Mouse (Mus musculus) midbrain, embryonic 14.5 days (tissue): ENCODE data around the gene Clstn3. TPM values are rescaled to one million over a fixed set of nuclear protein-coding genes. Genes with fewer than 3 reads are reported as not detected.
"Not testable (repeated sequence)": the region's sequence is repeated elsewhere in the genome, so short reads cannot be mapped to it uniquely, and the experiment has no call there.

Source experiments
- ATAC-seq: fragments of 200-750 bp; cut with Nextera tagmentation; 2 replicates; pipeline ENCODE4 v1.8.0; 2017; ENCODE audit warnings: moderate number of reproducible peaks, moderate library complexity; ENCODE audit not compliant: low FRiP score, low TSS enrichment
- DNase-seq: peaks from one replicate; pipeline ENCODE4 v3.0.0-alpha.2; 2015
- H3K27ac ChIP-seq: fragments of 300-500 bp; sonication (generic); replicated peaks from 2 replicates; pipeline ENCODE4 v1.5.1; 2014; ENCODE audit warnings: mild to moderate bottlenecking, low read depth, low read length, moderate library complexity
- H3K27me3 ChIP-seq: fragments of 300-500 bp; sonication (generic); 2 replicates; pipeline ENCODE4 v1.6.1; 2014; ENCODE audit warnings: low read length, control low read depth, mixed read lengths; ENCODE audit not compliant: control insufficient read depth, insufficient read depth
- H3K36me3 ChIP-seq: fragments of 300-500 bp; sonication (generic); 2 replicates; pipeline ENCODE4 v1.6.1; 2014; ENCODE audit warnings: low read length, control low read depth; ENCODE audit not compliant: control insufficient read depth, insufficient read depth
- H3K4me1 ChIP-seq: fragments of 300-500 bp; sonication (generic); 2 replicates; pipeline ENCODE4 v1.6.1; 2014; ENCODE audit warnings: mild to moderate bottlenecking, antibody characterized with exemption, low read length, control low read depth; ENCODE audit not compliant: control insufficient read depth, insufficient read depth
- H3K4me2 ChIP-seq: fragments of 300-500 bp; sonication (generic); 2 replicates; pipeline ENCODE4 v1.6.1; 2014; ENCODE audit warnings: mild to moderate bottlenecking, low read length, moderate library complexity
- H3K4me3 ChIP-seq: fragments of 300-500 bp; sonication (generic); replicated peaks from 2 replicates; pipeline ENCODE4 v1.5.1; 2014; ENCODE audit warnings: low read depth, low read length
- H3K9ac ChIP-seq: fragments of 300-500 bp; sonication (generic); replicated peaks from 2 replicates; pipeline ENCODE4 v1.6.1; 2014; ENCODE audit warnings: mild to moderate bottlenecking, low read length, moderate library complexity
- H3K9me3 ChIP-seq: fragments of 300-500 bp; sonication (generic); 2 replicates; pipeline ENCODE4 v1.6.1; 2016; ENCODE audit warnings: low read length, control low read depth, mixed read lengths; ENCODE audit not compliant: control insufficient read depth
- WGBS: fragments of 180-500 bp; shearing (Covaris S2); extraction: QIAGEN DNeasy Blood & Tissue Kit; methylation state at CpG from one replicate; pipeline ENCODE4 v1.1.7; 2014; 5-methylcytosine and 5-hydroxymethylcytosine counted together
- polyA plus RNA-seq: library from polyadenylated mRNA; unstranded; fragments of >200 nt; fragmentation: Nextera tagmentation; extraction: Ambion mirVana; gene quantifications from 2 replicates; pipeline ENCODE4 v1.2.1, GENCODE M21; 2014

The Clstn3 gene
- 78.0 and 105 TPM in 2 replicates for polyA plus RNA-seq

- H3K36me3 ChIP-seq: peaks cover 15% of the 10 kb centered on the region; the same call in 1 of the 2 replicates
- ATAC-seq (peak; percentile 97), DNase-seq (peak; percentile 97)
- 5% methylated on average over 27 of the region's 27 CpGs for WGBS
- peaks cover 16% of the 10 kb centered on the region for H3K4me1 ChIP-seq
- peak within 1 kb of the TSS; percentile 67 for H3K4me3 ChIP-seq
- H3K4me2 ChIP-seq: peak within 1 kb of the TSS; percentile 78
- H3K9me3 ChIP-seq: no peaks in the 10 kb centered on the region
- H3K27me3 ChIP-seq: no peaks in the 10 kb centered on the region
- H3K27ac ChIP-seq: peak within 1 kb of the TSS; percentile 89
- H3K9ac ChIP-seq: peak within 1 kb of the TSS; percentile 81
These were observed at the start of gene Clstn3 for GRCm38 (mm10) chr6:124464305-124465271. TSS of gene Clstn3 (minus strand) at chr6:124464794.

GRCm38 (mm10) chr6:124512355-124512836 is 47.8 kb upstream of the Clstn3 start, which contains the start of gene C1ra:
TSS of gene C1ra (plus strand) at chr6:124512405.
- no peak for ATAC-seq
- H3K4me1 ChIP-seq: no peaks in the 10 kb centered on the region

GRCm38 (mm10) chr6:124511936-124512335 is 47.3 kb upstream of the Clstn3 start:
- no peak for DNase-seq
- H3K4me1 ChIP-seq: no peaks in the 10 kb centered on the region
- H3K9ac ChIP-seq: no peak overlapping the region
- no peak overlapping the region for H3K4me3 ChIP-seq
- H3K4me2 ChIP-seq: no peak overlapping the region
- H3K36me3 ChIP-seq: no peaks in the 10 kb centered on the region
- no peak overlapping the region for H3K27ac ChIP-seq
- H3K27me3 ChIP-seq: no peaks in the 10 kb centered on the region
- no peaks in the 10 kb centered on the region for H3K9me3 ChIP-seq
- WGBS: 71% methylated on average over 6 of the region's 6 CpGs
- ATAC-seq: no peak

More at GRCm38 (mm10) chr6:124512355-124512836, 47.8 kb upstream of the Clstn3 start, which contains the start of gene C1ra:
- 7% methylated on average over 6 of the region's 6 CpGs for WGBS
- H3K36me3 ChIP-seq: no peaks in the 10 kb centered on the region
- H3K27me3 ChIP-seq: no peaks in the 10 kb centered on the region
- no peak within 1 kb of the TSS for H3K9ac ChIP-seq
- H3K4me3 ChIP-seq: no peak within 1 kb of the TSS
- no peak within 1 kb of the TSS for H3K27ac ChIP-seq
- H3K9me3 ChIP-seq: no peaks in the 10 kb centered on the region
- peak; percentile 70 for DNase-seq
- no peak within 1 kb of the TSS for H3K4me2 ChIP-seq

DNA sequence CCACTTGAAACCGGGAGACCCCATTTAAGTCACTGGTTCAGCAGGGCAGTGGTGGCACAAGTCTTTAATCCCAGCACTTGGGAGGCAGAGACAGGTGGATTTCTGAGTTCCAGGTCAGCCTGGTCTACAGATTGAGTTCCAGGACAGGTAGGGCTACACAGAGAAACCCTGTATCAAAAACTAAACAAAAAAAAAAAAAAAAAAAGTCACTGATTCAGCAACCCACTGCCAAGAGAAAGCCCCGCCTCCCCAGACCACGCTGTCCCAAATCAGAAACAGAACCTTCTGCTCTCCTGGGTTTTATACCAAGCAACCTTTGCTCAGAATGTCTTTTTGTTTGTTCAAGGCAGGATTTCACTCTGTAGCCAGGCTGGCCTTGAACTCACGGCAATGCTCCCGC is 44.6 kb upstream of the Clstn3 start:
- WGBS: 91% methylated on average over 5 of the region's 5 CpGs
- ATAC-seq: not testable (repeated sequence)

DNA sequence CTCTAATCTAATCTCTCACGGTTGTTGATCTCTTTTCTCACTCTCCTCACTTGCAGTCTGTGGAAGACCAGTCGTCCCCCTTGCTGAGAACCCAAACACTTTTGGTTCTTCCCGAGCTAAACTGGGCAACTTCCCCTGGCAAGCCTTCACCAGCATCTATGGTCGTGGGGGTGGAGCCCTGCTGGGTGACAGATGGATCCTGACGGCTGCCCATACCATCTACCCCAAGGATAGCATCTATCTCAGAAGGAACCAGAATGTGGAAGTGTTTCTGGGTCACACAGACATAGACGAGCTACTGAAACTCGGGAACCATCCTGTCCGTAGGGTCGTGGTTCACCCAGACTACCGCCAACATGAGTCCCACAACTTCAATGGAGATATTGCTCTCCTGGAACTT is 43.7 kb upstream of the Clstn3 start:
- DNase-seq: no peak
- Histone ChIP-seq H3K9me3 (no peaks in the 10 kb centered on the region), H3K9ac (no peak overlapping the region), H3K4me2 (no peak overlapping the region), H3K27me3 (no peaks in the 10 kb centered on the region), H3K4me3 (no peak overlapping the region), H3K36me3 (no peaks in the 10 kb centered on the region), H3K4me1 (no peaks in the 10 kb centered on the region), H3K27ac (no peak overlapping the region)
- whole genome bisulfite sequencing: 86% methylated on average over 10 of the region's 10 CpGs
- no peak for ATAC-seq

More for the DNA sequence above, 44.6 kb upstream of the Clstn3 start:
- not testable (repeated sequence) for H3K4me1 ChIP-seq, H3K9ac ChIP-seq, H3K27ac ChIP-seq, H3K27me3 ChIP-seq, H3K9me3 ChIP-seq, H3K4me3 ChIP-seq, H3K36me3 ChIP-seq, H3K4me2 ChIP-seq, DNase-seq

DNA sequence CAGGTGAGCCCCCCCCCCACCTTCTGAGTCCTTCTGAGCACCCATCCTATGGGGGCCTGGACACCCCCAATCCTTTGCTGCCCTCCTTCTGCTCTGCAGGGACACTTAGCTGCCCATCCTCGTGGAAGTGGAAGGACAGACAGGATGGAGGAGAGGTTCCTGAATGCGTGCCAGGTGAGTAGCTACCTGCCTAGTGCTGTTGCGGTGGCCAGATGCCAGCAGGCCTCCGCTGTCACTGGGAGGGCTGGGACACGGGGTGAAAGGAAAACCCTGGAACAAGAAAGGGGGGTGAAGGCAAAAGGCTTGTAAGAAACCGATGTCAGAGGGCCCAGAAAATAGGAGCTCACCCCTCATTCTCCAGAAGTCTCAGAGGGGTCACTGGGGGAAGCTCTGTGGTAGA is 42.4 kb upstream of the Clstn3 start:
- no peak for DNase-seq

GRCm38 (mm10) chr6:124505028-124505427 is 40.4 kb upstream of the Clstn3 start:
- 86% methylated on average over 4 of the region's 4 CpGs for WGBS
- H3K4me3 ChIP-seq: no peak overlapping the region
- H3K9ac ChIP-seq: no peak overlapping the region
- ATAC-seq: no peak
- H3K9me3 ChIP-seq: no peaks in the 10 kb centered on the region
- no peaks in the 10 kb centered on the region for H3K27me3 ChIP-seq
- no peaks in the 10 kb centered on the region for H3K4me1 ChIP-seq
- H3K27ac ChIP-seq: no peak overlapping the region
- no peak overlapping the region for H3K4me2 ChIP-seq
- no peaks in the 10 kb centered on the region for H3K36me3 ChIP-seq
- no peak for DNase-seq

More for the DNA sequence above, 42.4 kb upstream of the Clstn3 start:
- Histone ChIP-seq H3K9me3 (no peaks in the 10 kb centered on the region), H3K36me3 (no peaks in the 10 kb centered on the region), H3K4me2 (no peak overlapping the region), H3K4me3 (no peak overlapping the region), H3K27ac (no peak overlapping the region), H3K4me1 (no peaks in the 10 kb centered on the region), H3K9ac (no peak overlapping the region), H3K27me3 (no peaks in the 10 kb centered on the region)
- no peak for ATAC-seq
- WGBS: 84% methylated on average over 6 of the region's 6 CpGs

GRCm38 (mm10) chr6:124502021-124502420 is 37.4 kb upstream of the Clstn3 start:
- no peak for ATAC-seq
- H3K4me1 ChIP-seq: no peaks in the 10 kb centered on the region
- WGBS: 89% methylated on average over 5 of the region's 5 CpGs
- no peak overlapping the region for H3K9ac ChIP-seq
- H3K27me3 ChIP-seq: no peaks in the 10 kb centered on the region
- H3K36me3 ChIP-seq: no peaks in the 10 kb centered on the region
- H3K4me2 ChIP-seq: no peak overlapping the region
- no peak overlapping the region for H3K27ac ChIP-seq
- H3K9me3 ChIP-seq: no peaks in the 10 kb centered on the region
- no peak for DNase-seq
- H3K4me3 ChIP-seq: no peak overlapping the region
